Mouse (Mus musculus): ENCODE results near the gene Celsr3.

The Celsr3 gene

DNA sequence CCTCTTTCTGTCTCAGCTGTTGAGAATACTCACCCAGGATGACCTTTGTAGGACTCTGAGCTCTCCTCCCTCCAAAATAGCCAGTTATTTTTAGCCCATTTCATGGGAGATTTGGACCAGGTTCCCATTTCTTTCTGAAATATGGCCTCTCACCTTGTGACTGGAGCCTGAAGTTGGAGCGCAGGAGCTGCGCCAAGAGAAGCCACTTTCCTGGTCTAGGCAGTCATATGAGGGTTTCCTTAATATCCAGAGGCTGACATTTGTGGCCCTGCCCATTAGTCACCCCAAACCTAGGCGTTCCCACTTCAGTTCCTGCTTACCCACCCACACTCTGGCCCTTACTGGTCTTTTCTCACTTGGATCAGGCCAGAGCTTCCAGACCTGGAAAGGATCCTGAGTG is 26.9 kb downstream of the Celsr3 start, which contains the start of gene Slc26a6:
Slc26a6 (plus strand) TSS at position 308 of the 400 bp plus-strand sequence.
- in situ Hi-C loops (cut with MboI, MseI), result loop anchor here (10.0 kb wide), 1 partner anchor 242 kb away; the partner anchor contains the start of gene Plxnb1

DNA sequence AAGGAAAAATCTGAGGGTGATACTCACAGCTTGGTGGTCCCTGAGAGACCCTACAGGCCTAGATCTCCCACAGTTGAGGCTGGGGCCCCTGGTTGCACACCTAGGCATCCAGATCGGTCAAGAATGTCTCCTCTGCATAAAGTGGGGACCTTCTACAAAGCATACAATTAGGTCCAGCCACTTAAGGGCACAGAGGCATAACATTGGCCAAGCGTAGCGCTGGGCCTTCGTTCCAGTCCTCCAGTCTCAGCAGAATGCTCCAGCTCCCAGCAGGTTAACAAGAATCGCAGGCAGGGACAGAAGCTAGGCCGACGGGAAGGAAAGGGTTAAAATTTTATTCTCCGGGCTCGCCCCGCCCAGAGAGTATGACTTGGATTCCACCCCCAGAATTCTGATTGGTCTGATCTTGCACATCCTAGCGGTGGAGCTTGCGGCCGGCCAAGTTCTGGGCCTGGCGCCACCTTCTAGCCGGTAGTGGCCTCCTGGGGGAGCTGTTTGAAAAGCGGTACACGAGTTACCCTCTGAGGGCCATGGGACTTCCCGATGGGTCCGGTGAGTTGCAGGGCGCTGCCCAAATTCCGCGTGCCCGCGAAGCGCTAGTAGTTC is 27.6 kb downstream of the Celsr3 start:
- in situ Hi-C loops (cut with MboI, MseI), result loop anchor here (10.0 kb wide), 1 partner anchor 241 kb away; the partner anchor contains the start of gene Plxnb1

DNA sequence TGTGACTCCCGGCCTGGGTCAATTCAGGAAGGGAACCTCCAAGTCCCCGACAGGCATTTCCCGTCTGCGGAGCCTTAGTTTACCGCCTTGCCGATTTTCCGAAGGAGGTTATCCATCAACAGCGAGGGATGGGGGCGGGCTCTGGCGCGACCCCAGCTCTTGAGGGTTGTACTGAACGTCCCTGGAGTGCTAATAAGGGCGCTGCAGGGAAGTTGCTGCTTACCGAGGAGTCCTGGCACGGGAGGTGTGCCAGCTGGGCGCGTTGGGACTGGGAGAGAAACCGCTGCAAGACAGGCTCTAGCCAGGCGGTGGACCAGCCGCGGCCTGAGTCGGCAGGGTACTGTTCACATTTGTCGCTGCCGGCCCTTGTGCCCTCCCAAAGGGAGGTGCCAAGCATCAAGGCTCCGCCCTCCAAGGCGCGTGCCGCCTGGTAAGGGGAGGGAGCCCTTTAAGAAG is 28.1 kb downstream of the Celsr3 start:
- in situ Hi-C loops (cut with MboI, MseI), result loop anchor here (10.0 kb wide), 1 partner anchor 241 kb away; the partner anchor contains the start of gene Plxnb1

DNA sequence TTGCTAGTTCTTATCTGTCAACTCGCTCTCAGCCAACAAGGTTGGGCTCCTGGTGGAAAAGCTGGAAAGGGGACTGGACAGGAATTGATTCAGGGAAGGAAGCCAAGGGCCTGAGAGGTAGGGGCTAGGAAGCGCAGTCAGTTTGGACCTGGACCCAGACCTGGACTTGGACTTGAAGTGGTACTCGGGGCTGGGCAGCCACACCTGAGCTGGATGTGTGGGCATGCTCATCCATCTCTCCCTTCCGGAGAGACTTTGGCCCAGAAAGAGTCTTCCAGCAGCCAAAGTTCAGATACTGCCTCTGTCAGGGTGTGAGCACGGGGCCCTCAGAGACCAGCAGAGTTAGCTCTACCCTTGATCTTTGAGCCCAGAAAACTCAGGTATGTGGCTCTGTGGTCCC is 29.2 kb downstream of the Celsr3 start:
- in situ Hi-C loops (cut with MboI, MseI), result loop anchor here (5.0 to 10.0 kb wide), 2 partner anchors 62 to 239 kb away; partner anchors contain the start of gene Plxnb1

DNA sequence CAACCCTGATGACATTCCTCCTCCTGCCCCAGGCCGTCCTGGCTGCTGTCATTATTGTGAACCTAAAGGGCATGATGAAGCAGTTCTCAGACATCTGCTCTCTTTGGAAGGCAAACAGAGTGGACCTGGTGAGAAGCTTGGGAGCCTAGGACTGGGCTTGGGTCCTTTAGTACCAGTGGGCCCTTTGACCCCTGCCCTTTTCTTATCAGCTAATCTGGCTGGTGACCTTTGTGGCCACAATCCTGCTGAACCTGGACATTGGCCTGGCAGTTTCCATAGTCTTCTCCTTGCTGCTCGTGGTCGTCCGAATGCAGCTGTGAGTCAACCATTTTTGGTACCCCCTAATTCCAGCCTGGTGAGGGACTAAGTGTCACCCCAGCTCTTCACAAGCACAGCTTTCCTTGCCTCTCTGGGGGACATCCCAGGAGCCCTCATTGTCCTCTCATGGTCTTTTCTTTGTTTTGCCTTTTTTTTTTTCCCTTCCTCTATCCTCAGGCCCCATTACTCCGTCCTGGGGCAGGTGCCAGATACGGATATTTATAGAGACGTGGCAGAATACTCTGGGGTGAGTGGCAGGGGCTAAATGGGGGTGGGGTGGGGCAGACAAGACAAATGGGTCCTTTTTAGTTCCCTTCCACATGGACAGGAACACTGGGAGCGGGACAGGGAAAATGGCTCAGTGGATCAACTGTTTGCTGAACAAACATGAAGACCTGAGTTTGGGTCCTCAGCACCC is 32.8 kb downstream of the Celsr3 start:
- in situ Hi-C loops (cut with MboI, MseI), result loop anchor here (5.0 to 10.0 kb wide), 2 partner anchors 58 to 236 kb away; partner anchors contain the start of gene Plxnb1
